Mouse (Mus musculus) granulocyte monocyte progenitor cell, adult 5-6 weeks (primary cell): ENCODE measurements around the gene Pold4. TPM values are rescaled to one million over a fixed set of nuclear protein-coding genes. Genes with fewer than 3 reads are reported as not detected.

Experiments
- ATAC-seq: replicated peaks from 2 replicates; pipeline ENCODE4 v1.8.0; 2016; ENCODE audit warnings: mild to moderate bottlenecking, moderate TSS enrichment, inconsistent platforms; ENCODE audit not compliant: poor library complexity, severe bottlenecking
- total RNA-seq, 2 experiments: library from RNA; stranded (forward) in 1 of 2; stranded (reverse) in 1 of 2; fragments of 200-712, 200-1000 nt in 1 of 2; fragments of >200 nt in 1 of 2; fragmentation: Nextera tagmentation in 1 of 2; gene quantifications; 2 replicates each; pipeline ENCODE4 v1.2.3; 2014 to 2017

Gene Pold4
- total RNA-seq (2014; fragmentation: Nextera tagmentation) (68.6 and 117 TPM in 2 replicates), total RNA-seq (2017) (69.5 and 92.0 TPM in 2 replicates)

GRCm38 (mm10) chr19:4231253-4232185, at the start of gene Pold4:
TSS of gene Pold4 (plus strand) at chr19:4231899.
- peak; percentile 76 for ATAC-seq

- no peak for ATAC-seq
Observed at GRCm38 (mm10) chr19:4183689-4184088, 48.0 kb upstream of the Pold4 start.

- peak; percentile 57 for ATAC-seq
Observed at GRCm38 (mm10) chr19:4184976-4185975, 46.4 kb upstream of the Pold4 start.

- ATAC-seq: no peak
Observed at GRCm38 (mm10) chr19:4187303-4187702, 44.4 kb upstream of the Pold4 start.

- no peak for ATAC-seq
Observed at GRCm38 (mm10) chr19:4189051-4189620, 42.6 kb upstream of the Pold4 start.

GRCm38 (mm10) chr19:4190831-4191334, 40.8 kb upstream of the Pold4 start, which contains the start of gene Tbc1d10c:
TSS of gene Tbc1d10c (minus strand) at chr19:4191284.
- peak; percentile 62 for ATAC-seq

GRCm38 (mm10) chr19:4191528-4192250, 40.0 kb upstream of the Pold4 start, which contains the start of gene Ppp1ca:
TSS of gene Ppp1ca (plus strand) at chr19:4192065.
- ATAC-seq: peak; percentile 88

- no peak for ATAC-seq
Observed at GRCm38 (mm10) chr19:4192251-4192985, 39.3 kb upstream of the Pold4 start.

- ATAC-seq: no peak
Observed at GRCm38 (mm10) chr19:4193129-4193528, 38.6 kb upstream of the Pold4 start.

GRCm38 (mm10) chr19:4194021-4194724, 37.5 kb upstream of the Pold4 start:
- no peak for ATAC-seq

GRCm38 (mm10) chr19:4194776-4195650, 36.7 kb upstream of the Pold4 start:
- ATAC-seq: no peak

GRCm38 (mm10) chr19:4196048-4196447, 35.7 kb upstream of the Pold4 start:
- ATAC-seq: no peak

- ATAC-seq: no peak
Observed at GRCm38 (mm10) chr19:4196548-4196947, 35.2 kb upstream of the Pold4 start.

- ATAC-seq: no peak
Observed at GRCm38 (mm10) chr19:4197180-4197579, 34.5 kb upstream of the Pold4 start.

GRCm38 (mm10) chr19:4201291-4201909, 30.3 kb upstream of the Pold4 start, which contains the start of gene Rad9a:
TSS of gene Rad9a (minus strand) at chr19:4201662.
- peak; percentile 79 for ATAC-seq

- no peak for ATAC-seq
Observed at GRCm38 (mm10) chr19:4202149-4202548, 29.6 kb upstream of the Pold4 start.
